Mouse (Mus musculus) myocyte (in vitro differentiated cells): ENCODE data around the gene Catsper1. TPM values are rescaled to one million over a fixed set of nuclear protein-coding genes. Genes with fewer than 3 reads are reported as not detected.
A peak's percentile ranks its signal among the peaks of the same experiment; 100 is the strongest.

Experiments
- H3K27me3 ChIP-seq: one replicate; pipeline ENCODE4 v1.6.1; 2011; ENCODE audit not compliant: control insufficient read depth, insufficient read depth, insufficient read length
- H3K36me3 ChIP-seq: one replicate; pipeline ENCODE4 v1.6.1; 2011; ENCODE audit not compliant: control insufficient read depth, insufficient read depth
- H3K4me2 ChIP-seq: one replicate; pipeline ENCODE4 v1.6.1; 2011; ENCODE audit warnings: low read depth, control low read depth
- H3K4me3 ChIP-seq: one replicate; pipeline ENCODE4 v1.5.1; 2011; ENCODE audit warnings: mild to moderate bottlenecking, control low read depth, moderate library complexity
- H3K79me2 ChIP-seq: one replicate; pipeline ENCODE4 v1.6.1; 2011; ENCODE audit not compliant: control insufficient read depth, insufficient read depth
- H3ac ChIP-seq: one replicate; pipeline ENCODE4 v1.6.1; 2011; ENCODE audit not compliant: control insufficient read depth, insufficient read length
- CEBPB ChIP-seq: IDR thresholded peaks from 2 replicates; pipeline ENCODE4 v1.6.1; 2011; ENCODE audit warnings: mild to moderate bottlenecking, moderate library complexity; ENCODE audit not compliant: poor library complexity, insufficient read depth, severe bottlenecking
- E2F4 ChIP-seq: IDR thresholded peaks from one replicate; pipeline ENCODE4 v1.6.1; 2011; ENCODE audit warnings: mild to moderate bottlenecking, control low read depth, moderate library complexity; ENCODE audit not compliant: insufficient read depth
- MAX ChIP-seq: IDR thresholded peaks from one replicate; pipeline ENCODE4 v1.6.1; 2011; ENCODE audit warnings: low read depth, mild to moderate bottlenecking, control low read depth
- MYOD1 ChIP-seq, 3 experiments: IDR thresholded peaks; one replicate each; pipeline ENCODE4 v1.6.1; 2011; ENCODE audit warnings: control low read depth in 2 of 3, low read depth in 2 of 3, mild to moderate bottlenecking in 2 of 3, moderate library complexity in 1 of 3; ENCODE audit not compliant: insufficient read length in 2 of 3, control insufficient read depth in 1 of 3
- MYOG ChIP-seq, 3 experiments: IDR thresholded peaks; one replicate each; pipeline ENCODE4 v1.6.1; 2011; ENCODE audit warnings: control low read depth in 2 of 3, low read depth in 2 of 3, mild to moderate bottlenecking in 2 of 3; ENCODE audit not compliant: insufficient read length in 2 of 3, control insufficient read depth in 1 of 3, insufficient read depth in 1 of 3
- POLR2A ChIP-seq: IDR thresholded peaks from one replicate; pipeline ENCODE4 v1.6.1; 2011; ENCODE audit warnings: low read depth, mild to moderate bottlenecking, control low read depth, moderate library complexity; ENCODE audit not compliant: insufficient read length
- POLR2AphosphoS2 ChIP-seq: IDR thresholded peaks from one replicate; pipeline ENCODE4 v1.6.1; 2011; ENCODE audit warnings: low read depth, control low read depth; ENCODE audit not compliant: insufficient read length
- REST ChIP-seq: IDR thresholded peaks from one replicate; pipeline ENCODE4 v1.6.1; 2011; ENCODE audit warnings: mild to moderate bottlenecking, control low read depth, moderate library complexity; ENCODE audit not compliant: insufficient read depth, insufficient read length
- SRF ChIP-seq: IDR thresholded peaks from one replicate; pipeline ENCODE4 v1.6.1; 2011; ENCODE audit warnings: low read depth; ENCODE audit not compliant: control insufficient read depth, insufficient read length
- TCF12 ChIP-seq: IDR thresholded peaks from one replicate; pipeline ENCODE4 v1.6.1; 2011; ENCODE audit warnings: mild to moderate bottlenecking, control low read depth; ENCODE audit not compliant: poor library complexity, insufficient read depth, severe bottlenecking
- TCF3 ChIP-seq: IDR thresholded peaks from one replicate; pipeline ENCODE4 v1.6.1; 2011; ENCODE audit warnings: low read depth, control low read depth; ENCODE audit not compliant: insufficient read length
- USF1 ChIP-seq: IDR thresholded peaks from one replicate; pipeline ENCODE4 v1.6.1; 2011; ENCODE audit warnings: low read depth, mild to moderate bottlenecking, control low read depth, moderate library complexity
- polyA plus RNA-seq: library from polyadenylated mRNA; unstranded; fragments of >200 nt; fragmentation: generic; extraction: Trizol; gene quantifications from one replicate; pipeline ENCODE4 v1.2.1, GENCODE M21; 2012; ENCODE audit warnings: missing spikeins

Catsper1 gene
- polyA plus RNA-seq, 1 experiment: not detected

DNA sequence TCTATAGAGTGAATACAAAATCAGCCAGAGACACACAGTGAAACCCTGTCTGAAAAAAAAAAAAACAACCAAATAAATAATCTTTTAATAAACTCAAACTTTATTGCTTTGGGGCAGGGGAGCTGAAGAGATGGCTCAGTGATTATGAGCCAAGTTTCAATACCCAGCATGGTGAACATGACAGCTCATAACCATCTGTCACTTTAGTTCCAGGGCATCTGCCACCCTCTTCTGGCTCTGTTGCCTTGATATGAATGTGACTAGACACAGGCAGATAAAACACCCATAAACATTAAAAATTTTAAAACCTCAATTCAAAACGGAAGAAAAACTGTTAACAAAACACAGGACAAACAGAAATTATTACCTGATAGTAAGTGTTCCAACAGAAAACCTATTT, 41.9 kb downstream of the Catsper1 start:
- Histone ChIP-seq H3K79me2 (no peaks in the 10 kb centered on the region), H3K36me3 (peaks cover 20% of the 10 kb centered on the region), H3K27me3 (no peaks in the 10 kb centered on the region), H3K4me3 (no peak overlapping the region), H3ac (no peak overlapping the region), H3K4me2 (no peak overlapping the region)
- TF ChIP-seq REST (no peak), E2F4 (no peak), CEBPB (no peak), SRF (no peak), MYOD1 (IDR thresholded peaks at IDR 0.05; ENCODE audit: control insufficient read depth in 1 of 3, insufficient read length in 2 of 3, low read depth in 2 of 3) (no peak), TCF3 (no peak), USF1 (no peak), POLR2A (no peak), TCF12 (no peak), POLR2AphosphoS2 (no peak), MAX (no peak), MYOG (IDR thresholded peaks at IDR 0.05; ENCODE audit: control insufficient read depth in 1 of 3, insufficient read depth in 1 of 3, insufficient read length in 2 of 3, low read depth in 2 of 3) (no peak)

DNA sequence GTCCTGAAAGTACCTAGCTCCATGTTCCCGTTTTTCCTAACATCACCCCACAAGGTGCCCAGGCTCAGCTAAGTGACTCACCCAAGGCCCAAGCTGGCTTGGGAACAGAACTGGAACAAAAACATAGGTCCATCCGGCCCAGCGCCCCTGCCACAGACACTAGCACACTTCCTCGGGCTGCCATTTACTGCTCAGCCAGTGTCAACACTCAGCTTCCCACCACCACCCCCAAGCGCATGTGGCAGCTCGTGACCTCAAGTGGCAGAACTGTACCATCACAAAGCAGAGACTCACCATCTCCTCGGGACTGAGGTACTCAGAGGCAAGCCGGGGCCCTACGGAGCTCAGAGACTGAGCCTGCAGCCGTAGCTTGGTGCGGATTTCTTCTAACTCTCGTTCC, 47.8 kb downstream of the Catsper1 start:
- no peak overlapping the region for H3K4me3 ChIP-seq
- TF ChIP-seq POLR2AphosphoS2 (no peak), E2F4 (no peak), POLR2A (no peak), MYOG (IDR thresholded peaks at IDR 0.05; ENCODE audit: control insufficient read depth in 1 of 3, insufficient read depth in 1 of 3, insufficient read length in 2 of 3, low read depth in 2 of 3) (no peak), MAX (no peak), CEBPB (no peak), USF1 (no peak), TCF3 (no peak), MYOD1 (IDR thresholded peaks at IDR 0.05; ENCODE audit: control insufficient read depth in 1 of 3, insufficient read length in 2 of 3, low read depth in 2 of 3) (no peak), SRF (no peak), TCF12 (no peak), REST (no peak)
- H3K79me2 ChIP-seq: peaks cover 27% of the 10 kb centered on the region
- H3K4me2 ChIP-seq: no peak overlapping the region
- H3K27me3 ChIP-seq: no peaks in the 10 kb centered on the region
- H3ac ChIP-seq: no peak overlapping the region
- H3K36me3 ChIP-seq: peaks cover 26% of the 10 kb centered on the region

DNA sequence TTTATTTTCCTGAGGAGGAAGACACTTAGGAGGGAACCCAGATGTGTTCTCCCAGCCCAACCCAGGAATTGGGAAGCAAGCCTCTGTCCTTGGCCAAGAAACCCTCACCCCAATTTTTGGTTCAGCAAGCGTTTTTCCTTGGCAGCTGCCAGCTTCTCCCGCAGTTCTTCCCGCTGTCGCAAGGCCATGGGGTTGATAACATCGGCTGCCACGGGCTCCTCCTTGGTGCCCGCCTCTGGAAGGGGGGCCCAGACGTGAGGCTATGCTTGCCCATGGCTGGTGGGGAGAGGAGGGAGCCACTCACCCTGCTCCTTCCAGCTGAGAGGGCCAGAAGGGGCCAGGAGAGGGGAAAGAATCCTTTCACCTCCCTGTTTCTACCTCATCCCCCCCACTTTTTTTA, 49.2 kb downstream of the Catsper1 start:
- TF ChIP-seq POLR2A (no peak), MAX (no peak), POLR2AphosphoS2 (no peak), MYOD1 (IDR thresholded peaks at IDR 0.05; ENCODE audit: control insufficient read depth in 1 of 3, insufficient read length in 2 of 3, low read depth in 2 of 3) (no peak), TCF3 (no peak), CEBPB (no peak), SRF (no peak), USF1 (no peak), REST (no peak), E2F4 (no peak), MYOG (IDR thresholded peaks at IDR 0.05; ENCODE audit: control insufficient read depth in 1 of 3, insufficient read depth in 1 of 3, insufficient read length in 2 of 3, low read depth in 2 of 3) (no peak)
- H3K4me3 ChIP-seq: no peak overlapping the region
- peaks cover 34% of the 10 kb centered on the region for H3K79me2 ChIP-seq
- peaks cover 26% of the 10 kb centered on the region for H3K36me3 ChIP-seq
- no peaks in the 10 kb centered on the region for H3K27me3 ChIP-seq
- no peak overlapping the region for H3K4me2 ChIP-seq
- no peak overlapping the region for H3ac ChIP-seq

DNA sequence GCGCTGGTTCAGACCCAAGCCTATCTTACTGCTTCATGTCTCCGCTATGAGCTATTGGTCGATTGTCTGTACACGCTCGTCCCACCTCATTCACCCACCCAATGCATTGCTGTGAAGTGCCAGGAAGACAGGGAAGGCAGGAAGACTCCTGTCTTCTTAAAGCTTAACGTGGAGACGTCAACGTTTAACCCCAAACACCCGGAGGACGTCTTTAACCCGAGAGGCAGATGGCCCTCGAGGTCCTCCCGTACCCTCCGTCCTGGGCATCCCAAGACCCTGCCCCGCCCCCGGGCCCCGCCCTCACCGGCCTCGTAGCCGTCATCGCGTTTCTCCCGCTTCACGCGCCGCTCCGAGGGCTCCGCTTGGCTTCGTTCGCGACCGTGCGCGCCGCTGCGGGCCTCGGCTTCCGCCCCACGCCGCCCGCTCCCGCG, 52.5 kb downstream of the Catsper1 start:
- peak overlapping the region; percentile 90 for H3K4me3 ChIP-seq
- no peaks in the 10 kb centered on the region for H3K27me3 ChIP-seq
- H3K4me2 ChIP-seq: peak overlapping the region; percentile 89
- peaks cover 34% of the 10 kb centered on the region for H3K79me2 ChIP-seq
- peaks cover 13% of the 10 kb centered on the region for H3K36me3 ChIP-seq
- no peak for TF ChIP-seq TCF12
- TF ChIP-seq MAX: no peak
- TF ChIP-seq TCF3: no peak
- TF ChIP-seq MYOD1 (IDR thresholded peaks at IDR 0.05; ENCODE audit: control insufficient read depth in 1 of 3, insufficient read length in 2 of 3, low read depth in 2 of 3): no peak
- no peak for TF ChIP-seq USF1
- TF ChIP-seq CEBPB: no peak
- no peak for TF ChIP-seq SRF
- TF ChIP-seq E2F4: no peak
- no peak for TF ChIP-seq POLR2A
- no peak for TF ChIP-seq REST
- H3ac ChIP-seq: peak overlapping the region; percentile 76
